Mouse (Mus musculus) lung, adult 18-20 months (tissue): ENCODE data around the gene Mvp.

Experiments
- DNase-seq, 2 experiments: peaks; one replicate each; pipeline ENCODE4 v3.0.0; 2022; ENCODE audit warnings: mixed read lengths in 2 of 2

Mvp gene

DNA sequence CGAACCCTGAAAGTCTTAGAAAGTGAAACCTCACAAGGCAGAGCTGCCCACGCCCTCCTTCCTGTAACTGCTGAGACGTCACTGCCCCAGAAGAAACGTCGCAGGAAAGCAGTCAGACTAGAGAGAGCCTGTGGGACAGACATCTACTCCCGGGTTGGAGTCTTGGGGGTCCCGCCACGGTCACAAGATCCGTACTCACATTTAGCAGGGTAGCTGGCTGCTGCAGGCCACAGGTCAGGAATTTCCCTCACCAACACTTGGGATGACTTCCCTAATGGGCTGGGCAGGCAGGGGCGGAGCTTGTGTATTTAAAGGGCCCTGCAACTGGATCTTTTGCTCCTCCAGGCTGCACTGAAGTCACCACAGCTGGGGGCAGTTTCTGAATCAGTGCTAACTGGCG is at the start of gene Mvp:
Gene Mvp (minus strand): TSS at position 302 of the 400 bp plus-strand sequence.
- peak; percentile 83 to 86 for DNase-seq

DNA sequence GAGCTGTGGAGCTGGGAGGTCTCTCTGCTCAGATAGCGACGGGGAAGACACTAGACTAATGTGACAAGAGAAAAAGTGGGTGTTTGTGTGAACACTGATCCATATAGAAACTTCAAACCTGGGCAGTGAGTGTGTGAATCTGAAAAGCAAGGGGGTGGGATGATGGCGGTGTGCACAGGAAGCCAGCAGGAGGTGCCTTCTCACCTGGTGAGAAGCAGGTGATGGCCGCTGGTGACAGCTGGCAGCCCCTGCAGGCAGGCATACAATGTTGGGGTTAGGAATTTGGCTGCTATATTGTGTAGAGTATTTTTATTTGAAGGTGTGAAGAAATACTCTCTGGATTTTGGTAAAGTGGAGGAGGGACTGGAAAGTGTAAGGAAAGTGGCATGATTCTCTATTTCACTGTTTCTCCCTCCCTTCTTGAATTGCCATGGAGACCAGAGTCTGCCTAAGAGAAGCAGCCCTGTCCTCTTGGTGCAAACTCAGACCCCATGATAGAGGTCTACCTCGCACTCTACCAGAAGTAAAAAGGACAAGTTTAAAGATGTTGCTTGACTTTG is 40.7 kb upstream of the Mvp start:
- DNase-seq: no peak

DNA sequence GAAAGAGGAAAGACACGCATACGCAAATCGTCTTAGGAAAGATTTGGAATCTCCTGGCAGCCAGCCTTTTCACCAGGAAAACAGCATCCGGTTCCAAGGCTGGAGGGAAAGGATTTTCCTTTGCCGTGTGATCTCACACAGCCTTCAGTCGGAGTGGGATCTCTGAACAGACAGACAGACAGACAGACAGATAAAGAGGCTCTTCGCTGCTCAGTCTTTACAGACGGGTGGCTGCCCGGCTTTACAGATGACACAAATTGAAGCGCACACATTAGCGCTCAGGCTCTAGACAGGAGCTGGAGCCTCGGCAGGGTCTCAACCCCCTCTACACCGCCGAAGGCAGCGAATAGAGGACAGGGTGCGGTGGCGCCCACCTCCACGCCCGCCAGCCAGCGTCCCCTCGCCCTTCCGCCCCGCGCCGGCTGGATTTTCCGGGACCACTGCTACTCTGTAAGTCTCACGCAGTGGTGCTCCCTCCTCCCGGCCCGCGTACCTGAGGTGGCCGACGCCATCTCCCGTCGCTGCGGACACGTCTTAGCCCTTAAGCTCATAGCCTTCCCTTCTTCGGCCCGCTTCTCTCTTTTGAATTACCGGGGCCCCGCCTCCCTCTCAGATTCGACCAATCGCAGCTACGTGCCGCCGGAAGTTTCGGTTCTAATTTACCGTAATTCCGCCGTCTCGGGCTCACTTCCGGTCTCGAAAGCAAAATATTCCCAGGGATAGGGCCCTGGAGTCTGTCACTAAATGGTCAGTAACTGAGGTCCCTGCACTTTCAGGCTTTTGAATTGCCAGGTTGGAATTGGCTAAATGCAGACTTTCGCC is 27.6 kb upstream of the Mvp start, which contains the start of gene Kif22:
Gene Kif22 (minus strand): TSS at position 621 of the 822 bp plus-strand sequence.
- peak; percentile 91 to 92 for DNase-seq

GRCm38 (mm10) chr7:127031244-127031643 is 16.8 kb upstream of the Mvp start:
- DNase-seq: no peak

DNA sequence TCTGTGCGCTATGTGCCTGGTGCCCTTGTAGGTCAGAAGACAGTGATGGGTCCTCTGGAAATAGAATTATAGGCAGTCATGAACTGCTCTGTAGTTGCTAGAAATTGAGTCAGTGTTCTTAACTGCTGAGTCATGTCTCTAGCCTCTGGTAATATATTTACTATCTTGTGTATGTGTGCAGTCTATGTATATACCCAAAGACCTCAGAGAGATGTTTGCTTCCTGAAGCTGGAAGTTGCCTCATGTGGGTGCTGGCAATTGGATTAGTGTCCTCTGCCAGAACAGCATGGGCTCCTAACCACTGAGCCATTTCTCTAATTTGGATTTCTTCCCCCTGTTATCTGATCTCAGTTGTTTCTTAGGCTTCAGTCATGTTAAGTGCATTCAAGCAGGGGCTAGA is 15.8 kb upstream of the Mvp start:
- DNase-seq: no peak

- DNase-seq: no peak
Observed at GRCm38 (mm10) chr7:127027885-127028284, 13.5 kb upstream of the Mvp start.

- DNase-seq: peak; percentile 99
Observed at GRCm38 (mm10) chr7:127026984-127027726, 12.7 kb upstream of the Mvp start, which contains the start of gene Maz. TSS of gene Maz (minus strand) at chr7:127027037.

DNA sequence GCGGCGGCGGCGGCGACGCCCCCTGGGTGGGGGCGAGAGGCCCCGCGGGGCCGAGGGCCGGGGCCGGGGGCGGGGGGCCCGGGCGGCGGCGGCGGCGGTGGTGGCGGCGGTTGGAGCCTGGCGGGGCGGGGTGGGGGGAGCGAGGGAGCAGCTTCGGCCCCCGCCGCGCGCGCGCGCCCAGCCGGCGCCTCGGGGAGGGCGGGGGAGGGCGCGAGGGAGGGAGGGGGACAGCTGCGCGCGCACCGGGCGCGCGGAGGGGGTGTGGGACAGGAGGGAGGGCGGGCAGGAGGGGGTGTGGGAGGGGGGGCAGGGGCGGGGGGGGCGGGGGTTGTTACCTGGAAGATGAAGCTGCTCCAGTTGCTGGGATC is 12.2 kb upstream of the Mvp start:
- DNase-seq: no peak

- DNase-seq: peak; percentile 64 to 67
Observed at GRCm38 (mm10) chr7:127026161-127026600, 11.8 kb upstream of the Mvp start.

- peak in 1 of 2 experiments; percentile 44 for DNase-seq
Observed at GRCm38 (mm10) chr7:127025556-127026160, 11.2 kb upstream of the Mvp start.

- peak; percentile 87 to 90 for DNase-seq
Observed at GRCm38 (mm10) chr7:127024755-127025555, 10.5 kb upstream of the Mvp start.

- no peak for DNase-seq
Observed at GRCm38 (mm10) chr7:127023896-127024690, 9.7 kb upstream of the Mvp start.

DNA sequence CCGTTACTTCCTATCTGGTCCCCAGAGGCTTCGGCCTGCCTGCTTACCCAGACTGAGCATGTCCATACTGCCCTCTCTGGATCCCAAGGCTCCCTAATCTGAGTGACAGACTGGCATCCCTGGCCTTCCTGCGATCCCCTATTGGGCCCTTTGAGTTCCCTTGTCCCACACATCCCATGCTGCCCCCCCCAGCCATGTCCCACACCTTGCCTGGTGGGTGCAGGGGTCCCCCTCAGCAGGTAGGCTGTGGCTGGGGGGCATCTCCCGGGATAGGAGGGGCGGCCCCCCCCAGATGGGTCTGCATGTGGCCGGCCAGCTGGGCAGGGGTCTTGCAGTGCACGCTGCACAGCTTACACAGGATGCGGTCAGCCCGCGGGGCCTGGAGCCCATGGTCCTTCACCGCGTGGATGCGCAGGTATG is 8.9 kb upstream of the Mvp start:
- no peak for DNase-seq

DNA sequence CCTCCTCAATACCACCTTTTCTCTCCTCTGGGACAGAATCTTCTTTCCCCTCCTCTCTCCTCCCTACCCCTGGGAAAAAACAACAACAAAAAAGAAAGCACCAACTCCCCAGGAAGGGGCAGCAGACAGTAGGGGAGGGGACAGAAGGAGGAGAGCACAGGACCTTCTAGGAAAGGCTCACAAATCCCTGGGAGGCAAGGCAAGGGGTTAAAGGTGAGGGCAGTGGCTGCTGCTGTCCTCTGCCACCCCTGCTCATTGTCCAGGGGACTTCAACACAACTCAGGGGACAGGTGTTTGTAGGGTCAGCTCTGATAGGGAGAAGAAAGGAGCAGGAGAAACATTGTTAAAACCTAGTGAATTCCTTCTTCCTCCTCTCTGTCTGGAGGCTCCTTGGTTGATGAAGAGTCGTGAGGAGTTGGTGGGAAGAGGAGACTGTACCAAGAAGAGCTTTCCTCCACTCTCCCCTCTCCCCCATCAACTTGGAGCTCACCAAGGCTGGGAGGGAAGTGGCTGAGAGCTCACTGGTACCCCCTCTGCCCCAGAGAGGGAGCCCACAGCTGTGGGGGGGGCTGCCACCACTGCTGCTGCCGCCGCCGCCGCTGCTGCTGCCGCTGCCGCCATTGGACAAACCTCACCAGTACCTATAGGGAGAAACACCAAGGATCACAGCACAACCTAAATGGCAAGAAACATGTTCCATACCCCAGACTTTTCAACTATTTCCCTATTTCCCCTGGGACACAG is 8.3 kb upstream of the Mvp start:
- DNase-seq: no peak

DNA sequence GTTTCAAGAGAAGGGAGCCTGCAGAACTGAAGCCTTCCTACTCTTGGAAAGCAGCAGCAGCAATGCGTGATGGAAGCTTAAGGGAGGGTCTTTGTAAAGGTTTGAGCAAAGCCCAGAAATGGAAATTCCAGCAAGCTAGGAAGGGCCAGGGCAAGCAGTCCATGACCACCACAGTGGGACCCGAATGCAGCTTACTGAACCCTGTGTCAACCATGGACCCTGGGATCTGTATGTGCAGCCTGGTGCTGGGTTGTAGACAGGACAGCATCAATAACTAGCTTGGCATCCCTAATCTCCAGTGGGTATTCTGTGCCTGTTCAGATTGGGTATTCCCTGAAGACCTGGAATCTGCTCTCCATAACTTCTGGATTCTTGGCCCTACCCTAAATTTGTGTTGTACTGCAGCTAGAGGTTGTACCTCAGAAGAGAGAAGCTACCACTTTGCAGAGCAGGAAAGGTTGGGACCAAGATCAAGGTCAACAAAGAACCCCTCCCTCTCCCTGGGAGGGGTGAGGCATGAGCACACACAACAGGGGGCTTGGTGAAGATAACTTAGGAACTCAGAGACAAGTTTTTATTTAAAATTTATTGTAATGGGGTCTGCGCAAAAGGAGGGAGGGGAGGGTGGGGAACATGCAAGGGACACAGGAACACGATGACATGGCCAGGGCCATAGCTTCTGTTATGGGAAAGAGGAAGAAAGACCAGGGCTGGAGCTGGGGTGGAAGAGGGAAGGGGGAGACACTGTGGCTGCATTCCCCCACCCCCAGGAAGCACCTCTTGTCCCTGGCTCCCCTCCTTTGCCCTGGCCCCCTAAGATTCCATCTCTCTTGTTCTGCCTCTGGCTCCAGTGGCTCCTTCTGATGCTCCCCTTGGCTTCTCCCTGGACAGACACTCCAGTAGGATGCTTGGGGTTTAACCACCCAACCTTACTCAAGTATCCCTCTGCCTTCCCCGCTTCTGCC is 7.4 kb upstream of the Mvp start:
- DNase-seq: no peak

GRCm38 (mm10) chr7:127020901-127021562 is 6.6 kb upstream of the Mvp start, which contains the start of the genes Gm42742 and Prrt2:
TSS of gene Gm42742 (minus strand) at chr7:127021097.
TSS of gene Prrt2 (minus strand) at chr7:127021211.
- DNase-seq: peak in 1 of 2 experiments; percentile 44

DNA sequence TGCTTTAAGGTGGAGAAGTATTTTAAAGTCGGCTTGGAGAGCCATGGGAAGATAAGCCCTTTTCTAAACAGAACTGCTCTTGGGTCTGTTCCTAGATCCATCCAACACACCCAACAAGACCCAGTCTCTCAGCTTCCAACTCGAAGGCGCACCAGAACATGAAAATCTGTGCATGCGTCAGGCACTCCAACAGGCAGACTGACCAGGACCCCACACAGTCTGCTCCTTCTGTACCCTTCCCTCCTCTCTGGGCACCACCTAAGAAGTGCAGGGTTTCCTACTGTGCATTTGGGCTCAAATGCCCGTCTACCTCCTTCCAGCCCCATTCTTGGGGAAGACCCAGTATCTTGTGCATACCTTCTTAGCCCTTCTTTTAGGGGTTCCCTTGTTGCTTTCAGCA is 6.1 kb upstream of the Mvp start:
- no peak for DNase-seq

DNA sequence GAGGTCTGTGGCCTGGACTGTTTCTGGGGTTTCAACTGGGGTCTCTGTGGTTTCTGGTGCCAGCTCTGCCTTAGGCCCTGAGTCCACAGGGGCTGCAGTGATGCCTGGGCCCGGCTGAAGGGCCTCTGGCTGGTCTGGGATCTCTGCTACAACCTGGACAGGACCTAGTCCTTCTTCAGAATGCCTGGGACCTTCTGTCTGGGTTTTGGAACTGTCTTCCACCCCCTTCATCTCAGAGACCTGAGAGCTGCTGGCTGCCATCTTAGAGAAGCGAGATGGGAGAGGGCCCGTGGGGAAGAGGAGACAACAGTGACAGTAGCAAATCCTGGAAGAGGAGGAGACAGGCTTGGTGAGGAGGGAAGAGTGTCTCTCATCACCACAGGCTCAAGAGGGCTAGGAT is 5.6 kb upstream of the Mvp start:
- DNase-seq: no peak
